Mouse (Mus musculus) liver, embryonic 14.5 days (tissue): ENCODE data around the gene Robo1.

Experiments
- CTCF ChIP-seq: IDR thresholded peaks from 2 replicates; pipeline ENCODE4 v1.5.1; 2016; ENCODE audit warnings: antibody characterized with exemption, low read depth, control low read depth
- EP300 ChIP-seq: IDR thresholded peaks from 2 replicates; pipeline ENCODE4 v1.6.1; 2016; ENCODE audit warnings: antibody characterized with exemption, low read depth

DNA sequence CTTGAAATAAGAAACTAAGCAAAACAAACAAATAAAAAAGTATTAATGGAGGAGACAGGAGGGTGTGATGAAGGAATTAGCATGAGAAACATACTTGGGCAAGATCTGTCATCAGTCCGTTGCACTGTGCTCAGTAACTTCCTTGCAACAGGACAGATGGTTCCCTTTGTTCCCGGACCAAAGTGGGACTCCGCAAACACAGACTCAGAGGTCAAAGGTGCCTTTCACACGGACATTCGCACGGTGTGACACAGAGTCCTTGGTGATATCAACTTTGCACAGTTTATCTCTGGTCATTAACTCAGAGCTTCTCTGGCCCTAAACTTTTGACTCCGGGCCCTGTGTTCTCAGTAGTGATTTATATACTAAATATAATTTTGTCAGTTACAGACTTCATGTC, 730.4 kb downstream of the Robo1 start:
- TF ChIP-seq CTCF (no peak), EP300 (no peak)
